Mouse (Mus musculus): ENCODE results near the gene Alox12. TPM values are rescaled to one million over a fixed set of nuclear protein-coding genes. Genes with fewer than 3 reads are reported as not detected.

The Alox12 gene
- polyA plus RNA-seq, 1 experiment from 2014 or later, result 6.9 TPM

DNA sequence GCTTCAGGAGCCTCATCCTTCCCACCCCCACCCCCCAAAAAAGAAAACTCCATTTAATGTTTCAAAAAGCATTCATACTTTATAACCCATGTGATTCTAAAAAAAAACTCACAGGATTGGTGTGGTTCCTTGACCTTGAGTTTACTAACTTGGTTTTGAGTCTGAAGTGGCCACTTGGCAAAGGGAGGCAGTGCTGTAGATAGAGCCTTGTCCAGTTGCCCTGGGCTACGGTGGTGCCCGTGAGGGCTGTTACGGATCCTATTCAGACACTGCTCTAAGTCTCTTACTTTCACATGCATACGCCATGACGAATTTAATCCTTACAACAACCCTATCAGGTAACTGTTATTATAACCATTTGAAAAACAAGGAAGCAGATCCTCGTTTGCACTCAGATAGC, 43.2 kb downstream of the Alox12 start:
- Histone ChIP-seq H3K4me1 (replicated peaks; ENCODE audit: control insufficient read depth, insufficient read depth, low read length) (peaks cover 14% of the 10 kb centered on the region), H3K4me2 (ENCODE audit: low read depth, low read length) (no peak overlapping the region), H3K9ac (ENCODE audit: low read length) (no peak overlapping the region), H3K27me3 (ENCODE audit: control insufficient read depth, insufficient read depth, low read depth, low read length) (peaks cover 35% of the 10 kb centered on the region), H3K9me3 (ENCODE audit: control insufficient read depth, low read length) (no peaks in the 10 kb centered on the region), H3K4me3 (ENCODE audit: low read length) (no peak overlapping the region), H3K27ac (ENCODE audit: low read length) (no peak overlapping the region), H3K36me3 (ENCODE audit: control insufficient read depth, insufficient read depth, low read length) (no peaks in the 10 kb centered on the region)
- ATAC-seq (ENCODE audit: low read depth), result no peak
- 66% methylated on average over 6 of the region's 6 CpGs for WGBS

DNA sequence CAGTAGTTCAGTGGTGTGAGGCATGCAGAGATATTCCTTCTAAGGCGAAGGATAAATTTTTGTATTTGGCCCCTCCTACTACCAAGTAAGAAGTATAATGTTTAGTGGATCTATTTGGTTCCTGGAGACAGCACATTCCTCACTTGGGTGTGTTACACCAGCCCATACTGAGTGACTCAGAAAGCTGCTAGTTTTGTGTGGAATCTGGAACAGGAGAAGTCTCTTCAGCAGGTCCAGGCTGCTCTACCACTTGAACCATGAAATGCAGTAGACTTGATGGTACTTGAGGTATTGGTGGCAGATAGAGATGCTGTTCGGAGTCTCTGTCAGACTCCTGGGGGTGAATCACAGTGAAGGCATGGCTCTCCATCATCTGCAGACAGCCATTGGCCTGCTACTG, 44.5 kb downstream of the Alox12 start:
- Histone ChIP-seq H3K27ac (ENCODE audit: low read length) (no peak overlapping the region), H3K4me2 (ENCODE audit: low read depth, low read length) (no peak overlapping the region), H3K4me3 (ENCODE audit: low read length) (no peak overlapping the region), H3K4me1 (replicated peaks; ENCODE audit: control insufficient read depth, insufficient read depth, low read length) (peaks cover 14% of the 10 kb centered on the region), H3K36me3 (ENCODE audit: control insufficient read depth, insufficient read depth, low read length) (no peaks in the 10 kb centered on the region), H3K9ac (ENCODE audit: low read length) (no peak overlapping the region), H3K9me3 (ENCODE audit: control insufficient read depth, low read length) (no peaks in the 10 kb centered on the region), H3K27me3 (ENCODE audit: control insufficient read depth, insufficient read depth, low read depth, low read length) (peaks cover 28% of the 10 kb centered on the region)
- ATAC-seq (ENCODE audit: low read depth), result no peak
- 70% methylated on average over 2 of the region's 2 CpGs for WGBS

DNA sequence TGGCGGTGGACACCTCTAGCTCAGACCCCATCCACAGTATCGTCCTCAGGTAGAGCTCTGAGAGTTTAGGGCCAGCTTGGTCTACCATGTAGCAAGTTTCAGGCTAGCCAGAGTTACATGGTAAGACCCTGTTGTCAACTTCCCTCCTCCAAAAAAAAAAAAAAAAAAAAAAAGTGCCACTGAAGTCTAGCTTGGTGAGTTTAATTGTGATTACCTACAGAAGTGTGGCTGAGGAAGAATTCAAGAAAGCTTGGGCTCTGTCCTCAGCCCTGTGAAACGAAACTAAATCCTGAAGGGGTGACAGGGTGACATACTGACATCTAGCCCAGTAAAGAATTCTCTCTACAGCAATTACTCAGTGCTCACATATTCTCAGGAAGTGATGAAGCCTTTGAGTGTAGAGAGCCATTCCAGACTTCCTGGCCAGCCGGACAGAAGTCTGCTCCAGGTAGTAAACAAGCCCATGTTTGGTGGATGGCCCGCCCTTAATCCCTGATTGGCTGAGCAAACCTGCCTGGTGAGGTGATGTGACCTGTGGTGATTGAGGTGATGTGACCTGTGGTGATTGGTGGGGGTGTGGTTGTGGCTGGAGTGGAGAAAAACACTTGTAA, 46.3 kb downstream of the Alox12 start:
- ATAC-seq (ENCODE audit: low read depth), result no peak
- WGBS, result 62% methylated on average over 5 of the region's 5 CpGs

DNA sequence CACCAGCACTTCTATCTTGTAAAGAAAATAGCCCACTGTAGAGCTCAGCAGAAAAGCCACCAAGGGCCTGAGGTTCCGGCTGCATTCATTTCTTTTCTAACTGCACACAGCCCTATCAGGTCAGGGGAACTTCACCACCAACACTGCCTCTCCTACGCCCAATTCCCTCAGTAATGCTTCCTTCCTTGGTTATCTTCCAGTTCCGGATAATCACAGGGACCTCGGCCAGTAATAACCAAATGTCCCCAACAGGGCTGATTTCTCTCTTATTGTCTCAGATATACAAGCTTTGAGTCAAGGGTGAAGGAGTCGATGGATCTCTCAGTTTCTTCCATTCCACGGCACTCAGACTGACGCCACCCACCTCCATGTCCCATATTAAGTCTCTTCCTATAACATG, 47.9 kb downstream of the Alox12 start:
- H3K4me2 ChIP-seq (ENCODE audit: low read depth, low read length), result no peak overlapping the region
- 60% methylated on average over 7 of the region's 7 CpGs for WGBS
- no peak overlapping the region for H3K4me3 ChIP-seq (ENCODE audit: low read length)
- H3K9ac ChIP-seq (ENCODE audit: low read length), result no peak overlapping the region
- no peak overlapping the region for H3K27ac ChIP-seq (ENCODE audit: low read length)
- no peak for ATAC-seq (ENCODE audit: low read depth)
- no peaks in the 10 kb centered on the region for H3K27me3 ChIP-seq (ENCODE audit: control insufficient read depth, insufficient read depth, low read depth, low read length)
- no peaks in the 10 kb centered on the region for H3K4me1 ChIP-seq (replicated peaks; ENCODE audit: control insufficient read depth, insufficient read depth, low read length)
- H3K36me3 ChIP-seq (ENCODE audit: control insufficient read depth, insufficient read depth, low read length), result no peaks in the 10 kb centered on the region
- H3K9me3 ChIP-seq (ENCODE audit: control insufficient read depth, low read length), result no peaks in the 10 kb centered on the region

More for the DNA sequence above, 46.3 kb downstream of the Alox12 start:
- no peaks in the 10 kb centered on the region for H3K36me3 ChIP-seq (ENCODE audit: control insufficient read depth, insufficient read depth, low read length)
- no peak overlapping the region for H3K9ac ChIP-seq (ENCODE audit: low read length)
- no peak overlapping the region for H3K4me3 ChIP-seq (ENCODE audit: low read length)
- no peak overlapping the region for H3K4me2 ChIP-seq (ENCODE audit: low read depth, low read length)
- no peak overlapping the region for H3K27ac ChIP-seq (ENCODE audit: low read length)
- H3K9me3 ChIP-seq (ENCODE audit: control insufficient read depth, low read length), result no peaks in the 10 kb centered on the region
- peaks cover 7% of the 10 kb centered on the region for H3K4me1 ChIP-seq (replicated peaks; ENCODE audit: control insufficient read depth, insufficient read depth, low read length)
- H3K27me3 ChIP-seq (ENCODE audit: control insufficient read depth, insufficient read depth, low read depth, low read length), result peaks cover 11% of the 10 kb centered on the region

DNA sequence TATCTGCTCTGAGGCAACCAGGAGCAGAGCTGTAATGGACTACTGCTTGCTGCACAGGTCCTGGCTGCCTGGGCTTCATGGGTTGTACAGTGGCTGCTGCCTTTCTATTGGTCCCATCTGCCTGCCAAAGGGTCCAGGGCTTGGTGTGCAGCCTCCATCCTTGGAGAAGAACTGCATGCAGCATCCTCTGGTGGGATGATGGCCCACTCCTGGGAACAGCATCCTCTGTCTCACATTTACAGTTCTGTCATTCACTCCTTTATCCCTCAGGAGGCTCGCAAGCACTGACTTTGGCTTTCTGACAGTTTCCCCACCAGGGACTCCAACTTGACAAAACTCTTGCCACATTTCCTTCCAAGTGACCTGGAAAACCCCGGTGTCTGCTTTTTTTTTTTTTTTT, 48.4 kb downstream of the Alox12 start:
- H3K9ac ChIP-seq (ENCODE audit: low read length), result no peak overlapping the region
- no peak overlapping the region for H3K4me3 ChIP-seq (ENCODE audit: low read length)
- no peaks in the 10 kb centered on the region for H3K27me3 ChIP-seq (ENCODE audit: control insufficient read depth, insufficient read depth, low read depth, low read length)
- 62% methylated on average over 2 of the region's 2 CpGs for WGBS
- H3K4me1 ChIP-seq (replicated peaks; ENCODE audit: control insufficient read depth, insufficient read depth, low read length), result no peaks in the 10 kb centered on the region
- no peaks in the 10 kb centered on the region for H3K9me3 ChIP-seq (ENCODE audit: control insufficient read depth, low read length)
- no peak overlapping the region for H3K4me2 ChIP-seq (ENCODE audit: low read depth, low read length)
- no peaks in the 10 kb centered on the region for H3K36me3 ChIP-seq (ENCODE audit: control insufficient read depth, insufficient read depth, low read length)
- no peak for ATAC-seq (ENCODE audit: low read depth)
- H3K27ac ChIP-seq (ENCODE audit: low read length), result no peak overlapping the region

DNA sequence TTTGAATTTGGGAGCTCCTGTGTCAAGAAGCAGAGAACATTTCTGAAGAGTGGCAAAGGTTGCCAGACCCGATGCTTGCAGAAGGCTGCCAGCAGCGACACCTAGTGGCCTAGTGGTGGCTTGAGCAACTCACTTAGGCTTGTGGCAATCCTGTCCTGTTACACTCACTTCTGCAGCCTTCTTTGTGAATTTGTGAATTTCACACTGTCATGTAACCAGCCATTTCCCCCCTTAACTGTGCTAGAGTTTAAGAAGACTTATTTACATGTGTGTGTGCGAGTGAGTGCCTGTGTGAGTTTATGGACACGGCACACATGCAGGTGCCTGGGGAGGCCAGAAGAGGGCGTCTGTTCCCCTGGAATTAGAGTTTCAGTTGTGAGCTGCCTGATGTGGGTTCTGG, 53.5 kb downstream of the Alox12 start:
- H3K4me2 ChIP-seq (ENCODE audit: low read depth, low read length), result no peak overlapping the region
- H3K27ac ChIP-seq (ENCODE audit: low read length), result no peak overlapping the region
- no peak overlapping the region for H3K4me3 ChIP-seq (ENCODE audit: low read length)
- H3K9me3 ChIP-seq (ENCODE audit: control insufficient read depth, low read length), result no peaks in the 10 kb centered on the region
- H3K4me1 ChIP-seq (replicated peaks; ENCODE audit: control insufficient read depth, insufficient read depth, low read length), result 0 out of 2 replicates have a peak, but pooled peaks cover 2% of the 10 kb centered on the region
- no peaks in the 10 kb centered on the region for H3K27me3 ChIP-seq (ENCODE audit: control insufficient read depth, insufficient read depth, low read depth, low read length)
- peak; percentile 56; the same call in 1 of the 2 replicates for ATAC-seq (ENCODE audit: low read depth)
- WGBS, result 36% methylated on average over 5 of the region's 5 CpGs
- no peaks in the 10 kb centered on the region for H3K36me3 ChIP-seq (ENCODE audit: control insufficient read depth, insufficient read depth, low read length)
- no peak overlapping the region for H3K9ac ChIP-seq (ENCODE audit: low read length)

DNA sequence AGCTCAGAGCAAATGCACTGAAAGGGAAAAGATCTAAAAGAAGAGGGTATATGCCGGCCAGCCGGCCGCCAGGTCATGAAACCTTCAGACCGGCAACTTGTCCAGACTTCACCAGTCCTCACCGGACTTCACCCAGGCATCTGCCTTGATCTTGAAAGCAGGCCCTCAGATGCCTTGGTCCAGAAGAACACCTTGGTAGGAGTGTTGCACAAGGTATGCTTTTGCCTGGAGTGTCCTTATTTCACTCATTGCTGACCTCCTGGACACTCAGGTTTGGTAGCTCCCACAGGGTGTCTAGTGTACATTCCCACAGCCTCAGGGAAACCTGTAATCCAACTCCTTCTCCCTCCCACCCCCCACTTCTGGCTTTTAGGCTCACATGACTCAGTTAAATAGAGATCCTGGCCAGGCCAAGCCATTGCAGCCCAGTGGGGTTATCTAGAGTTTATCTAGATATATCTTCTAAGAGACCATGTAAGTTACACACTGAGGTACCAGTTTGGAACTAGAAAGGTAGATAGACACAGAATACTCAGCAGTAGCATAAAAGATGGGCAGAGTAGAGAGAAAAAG, 55.0 kb downstream of the Alox12 start:
- no peak for ATAC-seq (ENCODE audit: low read depth)
- 71% methylated on average over 5 of the region's 5 CpGs for WGBS
- no peak overlapping the region for H3K27ac ChIP-seq (ENCODE audit: low read length)
- no peak overlapping the region for H3K4me2 ChIP-seq (ENCODE audit: low read depth, low read length)
- H3K9me3 ChIP-seq (ENCODE audit: control insufficient read depth, low read length), result no peaks in the 10 kb centered on the region
- H3K4me1 ChIP-seq (replicated peaks; ENCODE audit: control insufficient read depth, insufficient read depth, low read length), result 0 out of 2 replicates have a peak, but pooled peaks cover 2% of the 10 kb centered on the region
- H3K36me3 ChIP-seq (ENCODE audit: control insufficient read depth, insufficient read depth, low read length), result no peaks in the 10 kb centered on the region
- no peaks in the 10 kb centered on the region for H3K27me3 ChIP-seq (ENCODE audit: control insufficient read depth, insufficient read depth, low read depth, low read length)
- H3K9ac ChIP-seq (ENCODE audit: low read length), result no peak overlapping the region
- no peak overlapping the region for H3K4me3 ChIP-seq (ENCODE audit: low read length)

DNA sequence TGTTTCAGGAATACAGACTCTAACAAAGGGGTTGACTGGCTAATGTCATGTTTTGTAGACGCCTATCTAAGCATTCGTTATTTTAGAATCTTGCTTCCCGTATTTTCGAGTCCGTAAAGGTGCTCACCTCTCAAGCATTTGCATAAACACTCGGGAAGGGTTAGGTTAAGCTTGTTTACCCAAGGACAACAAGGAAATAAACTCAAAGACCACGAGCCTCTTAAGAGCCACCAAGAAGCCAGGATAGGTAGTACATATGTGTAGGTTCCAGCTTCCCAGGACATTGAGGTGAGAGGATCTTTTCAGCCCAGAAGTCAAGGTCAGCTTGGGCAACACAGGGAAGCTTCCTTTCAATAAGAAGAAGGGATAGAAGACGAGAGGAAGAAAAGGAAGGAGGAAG, 56.0 kb downstream of the Alox12 start:
- H3K4me1 ChIP-seq (replicated peaks; ENCODE audit: control insufficient read depth, insufficient read depth, low read length), result 0 out of 2 replicates have a peak, but pooled peaks cover 2% of the 10 kb centered on the region
- ATAC-seq (ENCODE audit: low read depth), result no peak
- no peak overlapping the region for H3K4me3 ChIP-seq (ENCODE audit: low read length)
- no peaks in the 10 kb centered on the region for H3K27me3 ChIP-seq (ENCODE audit: control insufficient read depth, insufficient read depth, low read depth, low read length)
- H3K36me3 ChIP-seq (ENCODE audit: control insufficient read depth, insufficient read depth, low read length), result no peaks in the 10 kb centered on the region
- 65% methylated on average over 8 of the region's 8 CpGs for WGBS
- no peaks in the 10 kb centered on the region for H3K9me3 ChIP-seq (ENCODE audit: control insufficient read depth, low read length)
- no peak overlapping the region for H3K27ac ChIP-seq (ENCODE audit: low read length)
- no peak overlapping the region for H3K4me2 ChIP-seq (ENCODE audit: low read depth, low read length)
- H3K9ac ChIP-seq (ENCODE audit: low read length), result no peak overlapping the region

DNA sequence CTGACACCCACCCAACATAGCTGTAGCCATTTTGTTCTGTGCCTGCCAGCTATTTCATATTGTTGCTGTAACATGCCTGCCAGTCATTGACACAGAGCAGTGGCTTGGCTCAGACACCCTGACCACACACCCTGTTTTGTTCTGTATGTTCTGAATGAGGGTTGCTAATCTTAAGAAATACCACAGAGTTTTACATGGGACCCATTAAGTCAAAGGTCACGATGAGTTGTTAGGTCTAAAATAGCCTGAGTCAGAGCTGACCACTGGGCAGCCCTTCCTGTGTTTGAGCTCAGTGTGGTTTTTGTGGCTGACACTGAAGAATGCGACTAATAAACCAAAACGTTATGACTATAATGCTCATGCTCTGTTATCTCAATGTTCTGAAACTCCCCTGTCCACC, 56.8 kb downstream of the Alox12 start:
- Histone ChIP-seq H3K36me3 (ENCODE audit: control insufficient read depth, insufficient read depth, low read length) (no peaks in the 10 kb centered on the region), H3K27me3 (ENCODE audit: control insufficient read depth, insufficient read depth, low read depth, low read length) (no peaks in the 10 kb centered on the region), H3K4me1 (replicated peaks; ENCODE audit: control insufficient read depth, insufficient read depth, low read length) (peaks cover 4% of the 10 kb centered on the region; the same call in 1 of the 2 replicates), H3K4me3 (ENCODE audit: low read length) (no peak overlapping the region), H3K4me2 (ENCODE audit: low read depth, low read length) (no peak overlapping the region), H3K9ac (ENCODE audit: low read length) (no peak overlapping the region), H3K9me3 (ENCODE audit: control insufficient read depth, low read length) (no peaks in the 10 kb centered on the region), H3K27ac (ENCODE audit: low read length) (no peak overlapping the region)
- 90% methylated on average over 3 of the region's 3 CpGs for WGBS
- no peak for ATAC-seq (ENCODE audit: low read depth)
